Mouse (Mus musculus) hindbrain, embryonic 13.5 days (tissue): ENCODE measurements around the gene Serpina12. TPM values are rescaled to one million over a fixed set of nuclear protein-coding genes. Genes with fewer than 3 reads are reported as not detected.

ENCODE experiments used
- ATAC-seq: fragments of 200-750 bp; cut with Nextera tagmentation; 2 replicates; pipeline ENCODE4 v1.8.0; 2017; ENCODE audit warnings: moderate TSS enrichment; ENCODE audit not compliant: low FRiP score
- H3K27ac ChIP-seq: fragments of 300-500 bp; sonication (generic); 2 replicates; pipeline ENCODE4 v1.5.1; 2015; ENCODE audit warnings: inconsistent platforms, mild to moderate bottlenecking, moderate library complexity
- H3K27me3 ChIP-seq: fragments of 300-500 bp; sonication (generic); 2 replicates; pipeline ENCODE4 v1.6.1; 2015; ENCODE audit warnings: mild to moderate bottlenecking, inconsistent platforms
- H3K36me3 ChIP-seq: fragments of 300-500 bp; sonication (generic); 2 replicates; pipeline ENCODE4 v1.6.1; 2015; ENCODE audit warnings: mild to moderate bottlenecking, inconsistent platforms
- H3K4me1 ChIP-seq: fragments of 300-500 bp; sonication (generic); replicated peaks from 2 replicates; pipeline ENCODE4 v1.6.1; 2015; ENCODE audit warnings: inconsistent platforms
- H3K4me2 ChIP-seq: fragments of 300-500 bp; sonication (generic); 2 replicates; pipeline ENCODE4 v1.6.1; 2015; ENCODE audit warnings: inconsistent platforms, mild to moderate bottlenecking, moderate library complexity
- H3K4me3 ChIP-seq: fragments of 300-500 bp; sonication (generic); 2 replicates; pipeline ENCODE4 v1.5.1; 2015; ENCODE audit warnings: mild to moderate bottlenecking, inconsistent platforms
- H3K9ac ChIP-seq: fragments of 300-500 bp; sonication (generic); 2 replicates; pipeline ENCODE4 v1.6.1; 2015; ENCODE audit warnings: mild to moderate bottlenecking, inconsistent platforms
- H3K9me3 ChIP-seq: fragments of 300-500 bp; sonication (generic); 2 replicates; pipeline ENCODE4 v1.6.1; 2016; ENCODE audit warnings: inconsistent platforms
- WGBS: fragments of 180-500 bp; shearing (Covaris S2); methylation state at CpG from one replicate; pipeline ENCODE4 v1.1.7; 2015; 5-methylcytosine and 5-hydroxymethylcytosine counted together
- polyA plus RNA-seq: library from polyadenylated mRNA; unstranded; fragments of >200 nt; fragmentation: Nextera tagmentation; extraction: Ambion mirVana; gene quantifications from 2 replicates; pipeline ENCODE4 v1.2.1, GENCODE M21; 2015

Serpina12 gene
- polyA plus RNA-seq, 1 experiment from 2014 or later: not detected

DNA sequence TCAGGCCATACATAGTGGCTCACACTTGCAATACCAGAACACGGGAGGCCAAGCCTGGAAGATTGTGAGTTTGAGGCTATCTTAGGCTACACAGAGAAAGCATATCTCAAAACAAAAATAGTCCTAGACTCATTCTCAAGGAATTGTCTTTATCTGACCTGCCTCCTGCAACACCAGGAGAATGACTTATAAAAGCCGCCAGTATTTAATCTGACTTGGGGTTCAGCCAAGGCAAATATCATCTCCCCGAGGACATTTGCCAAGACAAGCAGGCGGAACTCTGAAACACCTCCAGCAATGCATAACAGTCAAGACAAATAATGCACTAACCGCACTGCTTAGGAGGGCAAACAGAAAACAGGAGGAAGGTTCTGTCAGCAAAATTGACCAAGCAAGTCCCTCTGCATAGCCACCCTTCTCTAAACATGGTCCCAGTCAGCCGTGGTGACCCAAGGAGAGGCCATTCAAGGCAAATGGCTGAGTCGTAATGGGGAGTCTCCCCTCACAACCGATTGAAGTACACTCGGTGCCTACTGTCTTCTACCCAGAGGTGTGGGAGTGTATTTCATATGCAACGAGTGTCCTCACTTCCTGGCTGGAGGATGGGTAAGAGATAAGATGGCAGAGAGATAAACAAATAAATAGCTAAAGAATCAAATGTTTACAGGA is 41.5 kb downstream of the Serpina12 start:
- Histone ChIP-seq H3K4me1 (no peaks in the 10 kb centered on the region), H3K4me2 (no peak overlapping the region), H3K27me3 (no peaks in the 10 kb centered on the region), H3K9ac (no peak overlapping the region), H3K9me3 (no peaks in the 10 kb centered on the region), H3K27ac (no peak overlapping the region), H3K36me3 (no peaks in the 10 kb centered on the region), H3K4me3 (no peak overlapping the region)
- 85% methylated on average over 10 of the region's 10 CpGs for WGBS
- ATAC-seq: no peak

DNA sequence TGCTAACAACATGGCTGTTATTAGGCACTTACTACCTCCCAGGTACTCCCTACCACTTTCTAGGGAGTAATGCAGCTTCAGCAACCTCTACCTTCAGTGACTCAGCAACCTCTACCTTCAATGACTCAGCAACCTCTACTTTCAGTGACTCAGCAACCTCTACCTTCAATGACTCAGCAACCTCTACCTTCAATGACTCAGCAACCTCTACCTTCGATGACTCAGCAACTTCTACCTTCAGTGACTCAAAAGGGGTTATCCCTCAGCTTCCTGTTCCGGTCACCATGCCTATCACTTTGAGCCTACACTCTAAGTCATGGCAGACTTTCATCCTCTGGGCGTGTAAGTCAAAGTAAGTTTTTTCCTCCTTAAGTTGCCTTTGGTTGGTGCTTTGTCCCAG is 43.6 kb downstream of the Serpina12 start:
- H3K4me1 ChIP-seq: no peaks in the 10 kb centered on the region
- H3K9ac ChIP-seq: no peak overlapping the region
- no peaks in the 10 kb centered on the region for H3K27me3 ChIP-seq
- H3K4me2 ChIP-seq: no peak overlapping the region
- ATAC-seq: no peak
- no peak overlapping the region for H3K4me3 ChIP-seq
- H3K27ac ChIP-seq: no peak overlapping the region
- 89% methylated on average over 3 of the region's 3 CpGs for WGBS
- H3K9me3 ChIP-seq: no peaks in the 10 kb centered on the region
- no peaks in the 10 kb centered on the region for H3K36me3 ChIP-seq

DNA sequence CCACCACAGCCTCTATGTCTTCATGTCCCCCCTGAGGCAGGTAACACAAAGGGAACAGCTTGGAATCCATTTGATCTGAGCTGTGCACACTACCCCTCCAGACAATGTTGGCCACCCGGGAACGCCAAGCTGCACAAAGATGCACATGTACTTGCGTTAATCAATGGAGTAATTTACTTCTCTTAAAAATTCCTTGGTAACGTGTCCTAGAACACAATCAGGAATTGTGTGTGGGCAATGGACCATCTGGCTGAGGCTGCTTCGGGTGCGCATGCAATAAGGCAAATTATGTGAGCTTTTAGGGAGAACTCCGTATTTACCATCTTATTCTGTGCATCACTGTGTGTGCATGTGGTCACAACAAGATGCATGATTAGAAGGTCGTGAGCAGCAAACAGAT is 44.6 kb downstream of the Serpina12 start:
- Histone ChIP-seq H3K9me3 (no peaks in the 10 kb centered on the region), H3K9ac (no peak overlapping the region), H3K4me2 (no peak overlapping the region), H3K27me3 (no peaks in the 10 kb centered on the region), H3K27ac (no peak overlapping the region), H3K36me3 (no peaks in the 10 kb centered on the region), H3K4me3 (no peak overlapping the region), H3K4me1 (no peaks in the 10 kb centered on the region)
- 71% methylated on average over 8 of the region's 8 CpGs for WGBS
- no peak for ATAC-seq

- no peaks in the 10 kb centered on the region for H3K4me1 ChIP-seq
- H3K9ac ChIP-seq: no peak overlapping the region
- no peaks in the 10 kb centered on the region for H3K9me3 ChIP-seq
- no peaks in the 10 kb centered on the region for H3K36me3 ChIP-seq
- no peak overlapping the region for H3K27ac ChIP-seq
- no peak overlapping the region for H3K4me2 ChIP-seq
- 64% methylated on average over 2 of the region's 2 CpGs for WGBS
- H3K4me3 ChIP-seq: no peak overlapping the region
- H3K27me3 ChIP-seq: no peaks in the 10 kb centered on the region
- no peak for ATAC-seq
Measured at GRCm38 (mm10) chr12:103996513-103996912, 47.7 kb downstream of the Serpina12 start.

GRCm38 (mm10) chr12:103995292-103996072 is 48.8 kb downstream of the Serpina12 start:
- Histone ChIP-seq H3K27me3 (no peaks in the 10 kb centered on the region), H3K36me3 (no peaks in the 10 kb centered on the region), H3K4me1 (no peaks in the 10 kb centered on the region), H3K4me2 (no peak overlapping the region), H3K27ac (no peak overlapping the region), H3K9me3 (no peaks in the 10 kb centered on the region), H3K9ac (no peak overlapping the region), H3K4me3 (no peak overlapping the region)
- 42% methylated on average over 5 of the region's 5 CpGs for WGBS
- peak; percentile 38 for ATAC-seq

DNA sequence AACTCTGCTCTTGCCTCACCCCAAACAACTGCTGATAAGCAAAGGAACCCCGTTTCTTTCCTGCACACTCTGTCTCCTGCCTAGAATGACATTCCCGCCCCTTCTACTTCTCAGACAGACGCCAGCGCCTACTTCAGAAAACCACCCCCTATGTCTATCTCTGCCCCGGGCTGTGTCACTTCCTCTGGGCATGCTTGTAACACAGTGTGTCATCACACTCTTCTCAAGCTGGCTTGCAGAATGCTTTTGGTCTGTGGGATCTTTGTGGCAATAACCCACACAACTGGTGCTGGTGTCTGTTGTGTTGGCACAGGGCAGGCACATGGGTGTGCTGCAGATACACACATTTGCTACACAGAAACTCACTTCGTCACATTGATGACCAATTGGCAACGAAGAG is 51.3 kb downstream of the Serpina12 start:
- 88% methylated on average over 7 of the region's 7 CpGs for WGBS
- H3K4me3 ChIP-seq: no peak overlapping the region
- H3K9me3 ChIP-seq: no peaks in the 10 kb centered on the region
- no peak overlapping the region for H3K4me2 ChIP-seq
- ATAC-seq: no peak
- H3K27me3 ChIP-seq: no peaks in the 10 kb centered on the region
- H3K27ac ChIP-seq: no peak overlapping the region
- H3K4me1 ChIP-seq: no peaks in the 10 kb centered on the region
- no peak overlapping the region for H3K9ac ChIP-seq
- H3K36me3 ChIP-seq: no peaks in the 10 kb centered on the region

- no peaks in the 10 kb centered on the region for H3K9me3 ChIP-seq
- no peak within 1 kb of the TSS for H3K9ac ChIP-seq
- ATAC-seq: no peak
- H3K27ac ChIP-seq: no peak within 1 kb of the TSS
- no peaks in the 10 kb centered on the region for H3K4me1 ChIP-seq
- no peaks in the 10 kb centered on the region for H3K36me3 ChIP-seq
- 93% methylated on average over 6 of the region's 6 CpGs for WGBS
- H3K4me3 ChIP-seq: no peak within 1 kb of the TSS
- H3K27me3 ChIP-seq: no peaks in the 10 kb centered on the region
- H3K4me2 ChIP-seq: no peak within 1 kb of the TSS
Measured at GRCm38 (mm10) chr12:103989857-103990256, 54.4 kb downstream of the Serpina12 start, which contains the start of gene Serpina11. TSS of gene Serpina11 (minus strand) at chr12:103989957.

- H3K9ac ChIP-seq: no peak overlapping the region
- no peaks in the 10 kb centered on the region for H3K27me3 ChIP-seq
- H3K9me3 ChIP-seq: no peaks in the 10 kb centered on the region
- no peak for ATAC-seq
- no peak overlapping the region for H3K4me2 ChIP-seq
- H3K4me3 ChIP-seq: no peak overlapping the region
- no peak overlapping the region for H3K27ac ChIP-seq
- H3K36me3 ChIP-seq: no peaks in the 10 kb centered on the region
- no peaks in the 10 kb centered on the region for H3K4me1 ChIP-seq
- WGBS: 74% methylated on average over 2 of the region's 2 CpGs
Measured at GRCm38 (mm10) chr12:103989514-103989767, 54.8 kb downstream of the Serpina12 start.

DNA sequence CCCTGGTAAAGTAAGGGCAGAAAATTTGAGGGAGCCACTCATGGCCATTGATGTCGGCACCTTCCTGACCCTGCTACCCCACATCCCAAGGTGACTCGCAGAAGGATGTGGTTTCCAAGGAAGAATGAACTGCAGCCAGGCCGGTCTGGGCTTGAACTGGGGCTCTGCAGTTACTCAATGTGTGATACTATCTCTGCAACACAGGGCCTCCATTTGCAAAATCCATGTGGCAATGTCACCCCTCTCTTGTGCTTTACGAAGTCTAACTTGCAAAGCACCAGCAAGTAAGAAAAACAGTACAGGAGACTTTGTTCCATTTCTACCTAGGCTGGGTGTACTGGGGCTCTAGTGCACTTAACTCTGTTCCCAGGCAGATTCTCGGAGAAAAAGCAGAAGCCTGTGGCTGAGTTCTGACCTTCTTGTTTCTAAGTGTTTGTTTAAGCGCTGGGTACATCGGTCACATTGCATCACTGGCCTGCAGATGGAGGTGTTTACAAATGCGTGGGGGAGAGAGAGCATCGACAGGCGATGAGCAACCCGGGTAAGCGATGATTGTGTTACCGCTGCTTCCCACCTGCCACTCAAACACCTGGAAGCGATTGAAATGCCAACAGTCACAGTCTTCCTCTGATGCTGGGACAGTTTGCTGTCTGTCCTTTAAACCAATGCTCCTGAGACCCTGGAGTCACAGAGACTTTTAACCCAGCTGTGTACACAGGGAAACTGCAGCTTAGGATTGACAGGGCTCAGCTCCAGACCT is 55.3 kb downstream of the Serpina12 start:
- H3K4me3 ChIP-seq: no peak overlapping the region
- H3K9ac ChIP-seq: no peak overlapping the region
- no peaks in the 10 kb centered on the region for H3K4me1 ChIP-seq
- no peaks in the 10 kb centered on the region for H3K9me3 ChIP-seq
- 62% methylated on average over 14 of the region's 14 CpGs for WGBS
- no peak for ATAC-seq
- no peaks in the 10 kb centered on the region for H3K36me3 ChIP-seq
- H3K4me2 ChIP-seq: no peak overlapping the region
- no peaks in the 10 kb centered on the region for H3K27me3 ChIP-seq
- H3K27ac ChIP-seq: no peak overlapping the region

GRCm38 (mm10) chr12:103985868-103986267 is 58.4 kb downstream of the Serpina12 start:
- H3K4me2 ChIP-seq: no peak overlapping the region
- H3K27ac ChIP-seq: no peak overlapping the region
- H3K27me3 ChIP-seq: no peaks in the 10 kb centered on the region
- H3K36me3 ChIP-seq: no peaks in the 10 kb centered on the region
- H3K9me3 ChIP-seq: no peaks in the 10 kb centered on the region
- no peak overlapping the region for H3K9ac ChIP-seq
- H3K4me1 ChIP-seq: no peaks in the 10 kb centered on the region
- no peak for ATAC-seq
- H3K4me3 ChIP-seq: no peak overlapping the region
- WGBS: 75% methylated on average over 5 of the region's 5 CpGs

DNA sequence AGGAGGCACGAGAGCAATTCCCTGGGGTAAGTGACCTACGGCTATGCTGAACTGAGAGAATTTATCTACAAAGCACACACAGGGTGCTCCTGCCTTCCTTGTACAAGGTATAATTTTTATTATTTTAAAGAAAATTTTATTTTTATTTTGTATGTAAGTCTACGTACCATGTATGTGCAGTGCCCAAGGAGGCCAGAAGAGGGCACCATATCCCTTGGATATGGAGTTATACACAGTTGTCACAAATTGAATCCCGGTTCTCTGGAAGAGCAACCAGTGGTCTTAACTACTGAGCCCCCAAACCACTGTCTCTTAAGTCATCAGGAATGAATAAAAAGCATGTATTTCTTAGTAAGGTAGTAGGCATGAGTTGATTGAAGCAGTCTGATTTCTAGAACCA is 59.3 kb downstream of the Serpina12 start:
- Histone ChIP-seq H3K27me3 (no peaks in the 10 kb centered on the region), H3K27ac (no peak overlapping the region), H3K4me2 (no peak overlapping the region), H3K4me1 (no peaks in the 10 kb centered on the region), H3K36me3 (no peaks in the 10 kb centered on the region), H3K9me3 (no peaks in the 10 kb centered on the region), H3K4me3 (no peak overlapping the region), H3K9ac (no peak overlapping the region)
- WGBS: 67% methylated on average over 4 of the region's 4 CpGs
- ATAC-seq: no peak

DNA sequence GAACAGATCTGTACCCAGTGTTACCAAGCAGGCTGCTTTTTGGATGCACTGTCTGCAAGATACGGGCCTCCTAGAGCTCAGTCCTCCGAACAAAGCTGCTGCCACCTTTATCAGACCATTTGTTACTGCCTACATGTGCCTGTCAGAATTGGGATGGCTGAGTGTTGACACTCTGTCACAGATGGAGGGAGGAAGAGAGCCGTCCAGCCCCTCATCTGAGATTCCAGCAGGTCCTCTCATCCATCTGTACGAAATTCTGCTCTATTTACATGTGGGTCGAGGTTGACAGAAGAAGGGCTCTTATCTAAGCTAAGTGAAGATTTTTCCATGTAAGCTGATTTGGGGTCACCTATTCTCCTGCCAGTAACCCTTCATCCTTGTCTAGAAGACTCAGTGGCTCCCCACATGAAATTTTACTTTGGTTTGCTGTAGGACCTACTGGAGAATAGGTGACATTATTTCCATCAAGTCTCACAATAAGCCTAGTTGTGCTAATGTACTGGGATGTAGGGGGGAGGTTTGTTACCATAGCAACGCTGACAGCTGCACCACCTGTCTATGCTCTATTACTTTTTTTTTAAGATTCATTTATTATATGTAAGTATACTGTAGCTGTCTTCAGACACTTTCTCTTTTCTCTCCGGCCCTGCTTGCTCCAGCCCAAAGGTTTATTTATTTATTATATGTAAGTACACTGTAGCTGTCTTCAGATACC is 62.4 kb downstream of the Serpina12 start:
- ATAC-seq: no peak
- no peaks in the 10 kb centered on the region for H3K9me3 ChIP-seq
- no peak overlapping the region for H3K9ac ChIP-seq
- H3K27me3 ChIP-seq: no peaks in the 10 kb centered on the region
- no peak overlapping the region for H3K4me3 ChIP-seq
- no peak overlapping the region for H3K4me2 ChIP-seq
- no peaks in the 10 kb centered on the region for H3K4me1 ChIP-seq
- H3K27ac ChIP-seq: no peak overlapping the region
- 84% methylated on average over 7 of the region's 7 CpGs for WGBS
- H3K36me3 ChIP-seq: no peaks in the 10 kb centered on the region
